Mouse (Mus musculus): ENCODE measurements at regions not wholly inside any gene's neighbourhood (a gene's known extent, or its start where the extent isn't known, plus 50 kb on each side); places are given as distances from the start of the nearest gene placed in this dataset.

- H3K27me3 ChIP-seq (ENCODE audit: insufficient read depth, low read length): no peaks in the 10 kb centered on the region
- no peak for TF ChIP-seq CTCF (IDR thresholded peaks at IDR 0.05; ENCODE audit: low read depth)
- H3K9me3 ChIP-seq (ENCODE audit: low read length): no peaks in the 10 kb centered on the region
- no peak overlapping the region for H3K4me3 ChIP-seq (ENCODE audit: low read depth, low read length)
- H3K4me1 ChIP-seq (ENCODE audit: insufficient read depth): no peaks in the 10 kb centered on the region
- no peak overlapping the region for H3K4me2 ChIP-seq (ENCODE audit: low read depth)
- H3K27ac ChIP-seq (ENCODE audit: low read depth, low read length): no peak overlapping the region
- H3K9ac ChIP-seq: no peak overlapping the region
- WGBS: 40% methylated on average over 6 of the region's 6 CpGs
- ATAC-seq (no peak), DNase-seq (no peak)
- no peaks in the 10 kb centered on the region for H3K36me3 ChIP-seq (ENCODE audit: insufficient read depth)
These were observed 406.4 kb downstream of the Med13l start for GRCm38 (mm10) chr5:118966901-118967300.

- Histone ChIP-seq H3K27me3 (ENCODE audit: insufficient read depth, low read length) (no peaks in the 10 kb centered on the region), H3K9ac (no peak overlapping the region), H3K4me2 (ENCODE audit: low read depth) (no peak overlapping the region), H3K27ac (ENCODE audit: low read depth, low read length) (no peak overlapping the region), H3K4me1 (ENCODE audit: insufficient read depth) (no peaks in the 10 kb centered on the region), H3K36me3 (ENCODE audit: insufficient read depth) (no peaks in the 10 kb centered on the region), H3K4me3 (ENCODE audit: low read depth, low read length) (no peak overlapping the region), H3K9me3 (ENCODE audit: low read length) (no peaks in the 10 kb centered on the region)
- DNase-seq (no peak), ATAC-seq (no peak)
- 81% methylated on average over 11 of the region's 11 CpGs for whole genome bisulfite sequencing
- no peak for TF ChIP-seq CTCF (IDR thresholded peaks at IDR 0.05; ENCODE audit: low read depth)
These were observed 407.2 kb downstream of the Med13l start for GRCm38 (mm10) chr5:118967718-118968117.

- no peak overlapping the region for H3K27ac ChIP-seq (ENCODE audit: low read depth, low read length)
- H3K4me2 ChIP-seq (ENCODE audit: low read depth): no peak overlapping the region
- ATAC-seq (no peak), DNase-seq (no peak)
- H3K9me3 ChIP-seq (ENCODE audit: low read length): no peaks in the 10 kb centered on the region
- H3K36me3 ChIP-seq (ENCODE audit: insufficient read depth): no peaks in the 10 kb centered on the region
- WGBS: 88% methylated on average over 10 of the region's 10 CpGs
- TF ChIP-seq CTCF (IDR thresholded peaks at IDR 0.05; ENCODE audit: low read depth): no peak
- H3K9ac ChIP-seq: no peak overlapping the region
- no peak overlapping the region for H3K4me3 ChIP-seq (ENCODE audit: low read depth, low read length)
- H3K4me1 ChIP-seq (ENCODE audit: insufficient read depth): no peaks in the 10 kb centered on the region
- no peaks in the 10 kb centered on the region for H3K27me3 ChIP-seq (ENCODE audit: insufficient read depth, low read length)
These were observed 414.7 kb downstream of the Med13l start for GRCm38 (mm10) chr5:118975147-118975546.

GRCm38 (mm10) chr5:118978921-118979630 lies 418.6 kb downstream of the Med13l start:
- no peaks in the 10 kb centered on the region for H3K27me3 ChIP-seq (ENCODE audit: insufficient read depth, low read length)
- no peak overlapping the region for H3K4me2 ChIP-seq (ENCODE audit: low read depth)
- H3K4me3 ChIP-seq (ENCODE audit: low read depth, low read length): no peak overlapping the region
- no peak overlapping the region for H3K27ac ChIP-seq (ENCODE audit: low read depth, low read length)
- WGBS: 83% methylated on average over 11 of the region's 11 CpGs
- ATAC-seq (no peak), DNase-seq (no peak)
- no peak for TF ChIP-seq CTCF (IDR thresholded peaks at IDR 0.05; ENCODE audit: low read depth)
- H3K4me1 ChIP-seq (ENCODE audit: insufficient read depth): no peaks in the 10 kb centered on the region
- no peaks in the 10 kb centered on the region for H3K36me3 ChIP-seq (ENCODE audit: insufficient read depth)
- no peaks in the 10 kb centered on the region for H3K9me3 ChIP-seq (ENCODE audit: low read length)
- no peak overlapping the region for H3K9ac ChIP-seq

- Histone ChIP-seq H3K4me3 (ENCODE audit: low read depth, low read length) (no peak overlapping the region), H3K9me3 (ENCODE audit: low read length) (no peaks in the 10 kb centered on the region), H3K4me1 (ENCODE audit: insufficient read depth) (no peaks in the 10 kb centered on the region), H3K36me3 (ENCODE audit: insufficient read depth) (no peaks in the 10 kb centered on the region), H3K27me3 (ENCODE audit: insufficient read depth, low read length) (no peaks in the 10 kb centered on the region), H3K4me2 (ENCODE audit: low read depth) (no peak overlapping the region), H3K9ac (no peak overlapping the region), H3K27ac (ENCODE audit: low read depth, low read length) (no peak overlapping the region)
- ATAC-seq (no peak), DNase-seq (no peak)
- no peak for TF ChIP-seq CTCF (IDR thresholded peaks at IDR 0.05; ENCODE audit: low read depth)
- WGBS: 15% methylated on average over 16 of the region's 16 CpGs
These were observed 420.6 kb downstream of the Med13l start for GRCm38 (mm10) chr5:118981046-118981445.

GRCm38 (mm10) chr5:118984251-118984650 lies 423.8 kb downstream of the Med13l start:
- DNase-seq (no peak), ATAC-seq (no peak)
- Histone ChIP-seq H3K36me3 (ENCODE audit: insufficient read depth) (no peaks in the 10 kb centered on the region), H3K27me3 (ENCODE audit: insufficient read depth, low read length) (no peaks in the 10 kb centered on the region), H3K4me1 (ENCODE audit: insufficient read depth) (no peaks in the 10 kb centered on the region), H3K27ac (ENCODE audit: low read depth, low read length) (no peak overlapping the region), H3K9ac (no peak overlapping the region), H3K4me3 (ENCODE audit: low read depth, low read length) (no peak overlapping the region), H3K4me2 (ENCODE audit: low read depth) (no peak overlapping the region), H3K9me3 (ENCODE audit: low read length) (no peaks in the 10 kb centered on the region)
- TF ChIP-seq CTCF (IDR thresholded peaks at IDR 0.05; ENCODE audit: low read depth): no peak
- 73% methylated on average over 3 of the region's 3 CpGs for WGBS

GRCm38 (mm10) chr5:118984797-118985408 lies 424.4 kb downstream of the Med13l start:
- WGBS: 84% methylated on average over 9 of the region's 9 CpGs
- no peak for ATAC-seq

More at GRCm38 (mm10) chr5:118984797-118985408, 424.4 kb downstream of the Med13l start:
- H3K27me3 ChIP-seq (ENCODE audit: insufficient read depth, low read length): no peaks in the 10 kb centered on the region
- H3K4me2 ChIP-seq (ENCODE audit: low read depth): no peak overlapping the region
- H3K4me3 ChIP-seq (ENCODE audit: low read depth, low read length): no peak overlapping the region
- H3K36me3 ChIP-seq (ENCODE audit: insufficient read depth): no peaks in the 10 kb centered on the region
- no peak for TF ChIP-seq CTCF (IDR thresholded peaks at IDR 0.05; ENCODE audit: low read depth)
- no peaks in the 10 kb centered on the region for H3K4me1 ChIP-seq (ENCODE audit: insufficient read depth)
- H3K9me3 ChIP-seq (ENCODE audit: low read length): no peaks in the 10 kb centered on the region
- no peak overlapping the region for H3K27ac ChIP-seq (ENCODE audit: low read depth, low read length)
- no peak overlapping the region for H3K9ac ChIP-seq
- no peak for DNase-seq
